Mouse (Mus musculus) liver, embryonic 14.5 days (tissue): Measurements from ENCODE around the gene Spsb4.

ENCODE experiments used
- CTCF ChIP-seq: IDR thresholded peaks from 2 replicates; pipeline ENCODE4 v1.5.1; 2016; ENCODE audit warnings: antibody characterized with exemption, low read depth, control low read depth
- EP300 ChIP-seq: IDR thresholded peaks from 2 replicates; pipeline ENCODE4 v1.6.1; 2016; ENCODE audit warnings: antibody characterized with exemption, low read depth

DNA sequence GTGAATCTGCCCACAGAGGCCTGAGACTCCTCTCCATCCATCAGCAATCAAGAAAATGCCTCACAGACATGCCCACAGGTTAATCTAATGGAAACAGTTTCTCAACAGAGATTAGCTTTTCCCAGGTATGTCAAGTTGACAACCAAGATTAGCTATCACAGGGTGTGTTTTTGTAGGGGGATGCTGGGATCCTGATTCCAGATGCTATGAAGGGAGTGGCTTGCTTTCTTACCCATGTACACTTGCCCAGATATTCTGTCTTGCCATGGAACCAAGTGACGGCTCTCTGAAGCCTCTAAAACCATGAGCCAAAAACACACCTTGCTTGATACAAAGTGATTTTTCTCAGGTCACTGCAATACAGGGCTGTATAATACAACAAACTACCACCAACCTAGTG is 45.5 kb upstream of the Spsb4 start:
- no peak for TF ChIP-seq CTCF
- TF ChIP-seq EP300: no peak
